In the genomic region with DNA sequence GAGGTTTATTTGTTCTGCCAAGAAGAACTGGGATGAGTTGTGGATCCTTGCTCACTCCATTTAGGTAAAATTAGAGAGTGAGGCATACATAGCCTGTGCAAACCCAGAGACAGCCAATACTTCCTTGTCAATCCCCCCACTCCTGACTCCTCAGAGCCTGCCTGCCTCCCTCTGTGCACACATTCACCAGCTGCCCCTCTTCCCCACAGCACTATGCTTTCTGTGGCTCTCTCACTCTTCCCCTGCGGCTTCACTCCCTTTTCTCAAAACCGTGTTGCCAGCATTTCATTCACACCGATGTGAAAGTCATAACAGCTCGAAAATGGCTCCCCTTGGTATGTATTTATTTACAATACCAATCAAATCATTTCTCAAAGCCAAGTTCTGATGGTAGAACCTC, we compare ENCODE assay signal across 23 mouse cellular contexts. TPM values are rescaled to one million over a fixed set of nuclear protein-coding genes. Genes with fewer than 3 reads are reported as not detected.
DNase-seq lines count a peak whose midpoint lies in the region; ATAC-seq and TF ChIP-seq lines count a peak whose summit lies in the region.
"Had no signal": no experiment of that assay in that cellular context is flagged by ENCODE, and none has a peak within 500 bp of the region (broad histone marks: within the 10 kb centered on the region; RNA-seq: fewer than 3 reads in every experiment).

No protein-coding gene starts in this region.

- H3K4me3 ChIP-seq in lung, embryonic 14.5 days (ENCODE audit: low read depth, low read length), result no peak overlapping the region
- H3K4me3 ChIP-seq in lung, embryonic 16.5 days (ENCODE audit: low read length), result no peak overlapping the region
- H3K4me3 ChIP-seq: embryonic facial prominence, embryonic 13.5 days; embryonic facial prominence, embryonic 15.5 days; erythroblast, embryonic 14.5 days; forebrain, embryonic 10.5 days; forebrain, embryonic 12.5 days had no signal

- no peaks in the 10 kb centered on the region for H3K36me3 ChIP-seq in lung, embryonic 14.5 days (ENCODE audit: insufficient read depth)
- no peaks in the 10 kb centered on the region for H3K36me3 ChIP-seq in lung, embryonic 16.5 days (ENCODE audit: control insufficient read depth, insufficient read depth, low read length)
- H3K36me3 ChIP-seq: embryonic facial prominence, embryonic 13.5 days; embryonic facial prominence, embryonic 15.5 days; forebrain, embryonic 10.5 days; forebrain, embryonic 12.5 days had no signal

- 36% methylated on average over 4 of the region's 4 CpGs for WGBS in lung, embryonic 14.5 days
- 29% methylated on average over 4 of the region's 4 CpGs for WGBS in lung, embryonic 16.5 days

- peak; percentile 40 for DNase-seq in lung, embryonic 14.5 days
- DNase-seq in lung, postnatal 4 days, result no peak
- no peak for DNase-seq in lung, postnatal 14 days
- peak; percentile 27 for DNase-seq in lung, postnatal 10 days
- no peak for DNase-seq in lung, postnatal 25 days (ENCODE audit: low spot score)
- DNase-seq: adrenal gland, adult 2 months; adrenal gland, postnatal 10 days; adrenal gland, postnatal 25 days; cerebellum, adult 11 months; cerebellum, adult 18-20 months; cerebellum, adult 8-10 months; cerebellum, adult 9-11 months; cerebellum, postnatal 14 days; cerebellum, postnatal 36 days; embryo, embryonic 11 days had no signal

- no peak overlapping the region for H3K4me2 ChIP-seq in lung, embryonic 14.5 days
- H3K4me2 ChIP-seq in lung, embryonic 16.5 days (ENCODE audit: low read depth, low read length), result no peak overlapping the region
- H3K4me2 ChIP-seq: embryonic facial prominence, embryonic 13.5 days; embryonic facial prominence, embryonic 15.5 days; forebrain, embryonic 12.5 days had no signal

- ATAC-seq in lung, embryonic 14.5 days (ENCODE audit: insufficient read depth), result no peak; the same call in 1 of the 2 replicates
- peak; percentile 59; the same call in 1 of the 2 replicates for ATAC-seq in lung, embryonic 16.5 days (ENCODE audit: low read depth)
- ATAC-seq: forebrain, embryonic 14.5 days had no signal

- H3K4me1 ChIP-seq in lung, embryonic 14.5 days (ENCODE audit: insufficient read depth), result no peaks in the 10 kb centered on the region
- H3K4me1 ChIP-seq in lung, embryonic 16.5 days (replicated peaks; ENCODE audit: control insufficient read depth, insufficient read depth, low read length), result no peaks in the 10 kb centered on the region
- H3K4me1 ChIP-seq: embryonic facial prominence, embryonic 15.5 days; forebrain, embryonic 10.5 days; forebrain, embryonic 12.5 days had no signal

- no peak overlapping the region for H3K27ac ChIP-seq in lung, embryonic 14.5 days (ENCODE audit: low read depth)
- no peak overlapping the region for H3K27ac ChIP-seq in lung, embryonic 16.5 days (ENCODE audit: low read length)
- H3K27ac ChIP-seq: embryonic facial prominence, embryonic 13.5 days; embryonic facial prominence, embryonic 15.5 days; forebrain, embryonic 10.5 days; forebrain, embryonic 12.5 days had no signal

- no peak for TF ChIP-seq CTCF in lung, embryonic 14.5 days (IDR thresholded peaks at IDR 0.05; ENCODE audit: low read depth)

- H3K9ac ChIP-seq in lung, embryonic 14.5 days, result no peak overlapping the region
- H3K9ac ChIP-seq in lung, embryonic 16.5 days (ENCODE audit: low read length), result no peak overlapping the region
- H3K9ac ChIP-seq: embryonic facial prominence, embryonic 13.5 days; embryonic facial prominence, embryonic 15.5 days; forebrain, embryonic 12.5 days had no signal

- H3K9me3 ChIP-seq in lung, embryonic 14.5 days (ENCODE audit: low read depth, low read length), result no peaks in the 10 kb centered on the region
- no peaks in the 10 kb centered on the region for H3K9me3 ChIP-seq in lung, embryonic 16.5 days (ENCODE audit: control insufficient read depth, low read length)
- H3K9me3 ChIP-seq: embryonic facial prominence, embryonic 13.5 days; embryonic facial prominence, embryonic 15.5 days; forebrain, embryonic 10.5 days; forebrain, embryonic 12.5 days had no signal

- H3K27me3 ChIP-seq in lung, embryonic 14.5 days (ENCODE audit: insufficient read depth, low read length), result no peaks in the 10 kb centered on the region
- H3K27me3 ChIP-seq in lung, embryonic 16.5 days (ENCODE audit: control insufficient read depth, insufficient read depth, low read depth, low read length), result peaks cover 2% of the 10 kb centered on the region; the same call in 1 of the 2 replicates
- H3K27me3 ChIP-seq: embryonic facial prominence, embryonic 13.5 days; embryonic facial prominence, embryonic 15.5 days had no signal

RNA-seq across cellular contexts. Expression of a gene that starts 10.0 kb away (rescaled TPM):
- polyA plus RNA-seq in lung, embryonic 14.5 days (2014; fragmentation: Nextera tagmentation; extraction: Ambion mirVana), result 2.0 and 3.1 TPM in 2 replicates
- polyA plus RNA-seq in lung, embryonic 16.5 days (2015; fragmentation: Nextera tagmentation; extraction: Ambion mirVana), result 3.3 and 3.8 TPM in 2 replicates
- polyA plus RNA-seq: C2C12; erythroblast, embryonic 14.5 days had no signal

RNA-seq across cellular contexts. Expression of a gene that starts 10.1 kb away (rescaled TPM):
- polyA plus RNA-seq in lung, embryonic 14.5 days (2014; fragmentation: Nextera tagmentation; extraction: Ambion mirVana), result 6.2 and 6.4 TPM in 2 replicates
- 7.1 and 7.2 TPM in 2 replicates for polyA plus RNA-seq in lung, embryonic 16.5 days (2015; fragmentation: Nextera tagmentation; extraction: Ambion mirVana)
- polyA plus RNA-seq: C2C12; erythroblast, embryonic 14.5 days had no signal

Comparison
In these comparisons a context has a peak if more than half of its experiments do, and no peak if none do; other contexts are left out.
1. DNase-seq: peak in lung, embryonic 14.5 days (single experiment) and lung, postnatal 10 days (single experiment); none in lung, postnatal 4 days (0 of 2), lung, postnatal 14 days (single experiment) and lung, postnatal 25 days (single experiment).